Mouse (Mus musculus) stomach, embryonic 16.5 days (tissue): Measurements from ENCODE around the gene Smad5. TPM values are rescaled to one million over a fixed set of nuclear protein-coding genes. Genes with fewer than 3 reads are reported as not detected.

Experiments used
- ATAC-seq: fragments of 200-750 bp; cut with Nextera tagmentation; 2 replicates; pipeline ENCODE4 v1.8.0; 2017; ENCODE audit warnings: moderate number of reproducible peaks, moderate TSS enrichment; ENCODE audit not compliant: insufficient read depth, low FRiP score
- H3K27ac ChIP-seq: fragments of 300-500 bp; sonication (generic); 2 replicates; pipeline ENCODE4 v1.5.1; 2014; ENCODE audit warnings: low read length
- H3K27me3 ChIP-seq: fragments of 300-500 bp; sonication (generic); 2 replicates; pipeline ENCODE4 v1.6.1; 2014; ENCODE audit warnings: low read length, control low read depth, mixed read lengths; ENCODE audit not compliant: control insufficient read depth, insufficient read depth
- H3K36me3 ChIP-seq: fragments of 300-500 bp; sonication (generic); 2 replicates; pipeline ENCODE4 v1.6.1; 2014; ENCODE audit warnings: low read length; ENCODE audit not compliant: control insufficient read depth, insufficient read depth
- H3K4me1 ChIP-seq: fragments of 300-500 bp; sonication (generic); 2 replicates; pipeline ENCODE4 v1.6.1; 2014; ENCODE audit warnings: low read length, control low read depth, mixed read lengths; ENCODE audit not compliant: control insufficient read depth, insufficient read depth
- H3K4me2 ChIP-seq: fragments of 300-500 bp; sonication (generic); 2 replicates; pipeline ENCODE4 v1.6.1; 2014; ENCODE audit warnings: low read depth, low read length, mixed read lengths
- H3K4me3 ChIP-seq: fragments of 300-500 bp; sonication (generic); replicated peaks from 2 replicates; pipeline ENCODE4 v1.5.1; 2014; ENCODE audit warnings: mild to moderate bottlenecking, low read length
- H3K9ac ChIP-seq: fragments of 300-500 bp; sonication (generic); 2 replicates; pipeline ENCODE4 v1.6.1; 2014; ENCODE audit warnings: low read length
- H3K9me3 ChIP-seq: fragments of 300-500 bp; sonication (generic); replicated peaks from 2 replicates; pipeline ENCODE4 v1.6.1; 2016; ENCODE audit warnings: low read length, control low read depth; ENCODE audit not compliant: control insufficient read depth
- WGBS: fragments of 180-500 bp; shearing (Covaris S2); extraction: QIAGEN DNeasy Blood & Tissue Kit; methylation state at CpG from one replicate; pipeline ENCODE4 v1.1.7; 2014; 5-methylcytosine and 5-hydroxymethylcytosine counted together
- polyA plus RNA-seq: library from polyadenylated mRNA; unstranded; fragments of >200 nt; fragmentation: Nextera tagmentation; extraction: Ambion mirVana; gene quantifications from 2 replicates; pipeline ENCODE4 v1.2.1, GENCODE M21; 2015

Smad5 gene
- polyA plus RNA-seq, 1 experiment from 2014 or later = 27.8 TPM

GRCm38 (mm10) chr13:56697171-56697570, 5.6 kb upstream of the Smad5 start:
- peaks cover 22% of the 10 kb centered on the region for H3K4me1 ChIP-seq
- H3K27me3 ChIP-seq = no peaks in the 10 kb centered on the region
- H3K4me2 ChIP-seq = no peak overlapping the region
- H3K27ac ChIP-seq = no peak overlapping the region
- WGBS = 85% methylated on average over 2 of the region's 2 CpGs
- H3K9ac ChIP-seq = no peak overlapping the region
- no peak overlapping the region for H3K4me3 ChIP-seq
- no peaks in the 10 kb centered on the region for H3K36me3 ChIP-seq
- no peaks in the 10 kb centered on the region for H3K9me3 ChIP-seq
- no peak for ATAC-seq

DNA sequence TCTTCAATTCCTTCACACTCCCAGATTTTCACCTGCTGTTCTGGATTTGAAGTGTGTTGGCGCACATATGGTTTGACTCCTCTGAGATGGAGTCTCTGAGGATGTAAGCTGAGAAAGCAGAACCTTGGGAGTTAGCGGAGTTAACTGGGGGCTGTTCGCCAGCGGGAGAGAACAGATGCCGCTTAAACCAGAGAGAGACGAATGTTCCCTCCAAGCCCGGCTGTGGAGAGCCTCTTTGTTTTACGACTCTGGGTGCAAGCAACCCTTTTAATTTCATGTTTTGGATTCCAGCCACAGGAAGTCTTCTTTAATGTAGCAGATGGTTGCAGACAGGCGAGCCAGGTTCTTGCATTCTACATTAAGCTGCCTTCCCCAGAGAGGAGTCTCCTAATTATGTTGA, 4.4 kb upstream of the Smad5 start:
- Histone ChIP-seq H3K36me3 (no peaks in the 10 kb centered on the region), H3K4me3 (no peak overlapping the region), H3K4me1 (peaks cover 27% of the 10 kb centered on the region), H3K9me3 (no peaks in the 10 kb centered on the region), H3K27ac (peak overlapping the region; percentile 42; the same call in 1 of the 2 replicates), H3K4me2 (no peak overlapping the region), H3K27me3 (no peaks in the 10 kb centered on the region), H3K9ac (no peak overlapping the region)
- ATAC-seq = 0 out of 2 replicates have a peak, but pooled peaks have one; percentile 27
- WGBS = 21% methylated on average over 9 of the region's 9 CpGs

- no peaks in the 10 kb centered on the region for H3K27me3 ChIP-seq
- no peak overlapping the region for H3K4me2 ChIP-seq
- H3K27ac ChIP-seq = no peak overlapping the region
- no peak overlapping the region for H3K9ac ChIP-seq
- 89% methylated on average over 2 of the region's 2 CpGs for WGBS
- no peak for ATAC-seq
- H3K36me3 ChIP-seq = no peaks in the 10 kb centered on the region
- H3K4me1 ChIP-seq = peaks cover 31% of the 10 kb centered on the region
- H3K4me3 ChIP-seq = no peak overlapping the region
- no peaks in the 10 kb centered on the region for H3K9me3 ChIP-seq
Measured at GRCm38 (mm10) chr13:56699370-56699769, 3.4 kb upstream of the Smad5 start.

GRCm38 (mm10) chr13:56700981-56701380, 1.8 kb upstream of the Smad5 start:
- H3K4me3 ChIP-seq = no peak overlapping the region

DNA sequence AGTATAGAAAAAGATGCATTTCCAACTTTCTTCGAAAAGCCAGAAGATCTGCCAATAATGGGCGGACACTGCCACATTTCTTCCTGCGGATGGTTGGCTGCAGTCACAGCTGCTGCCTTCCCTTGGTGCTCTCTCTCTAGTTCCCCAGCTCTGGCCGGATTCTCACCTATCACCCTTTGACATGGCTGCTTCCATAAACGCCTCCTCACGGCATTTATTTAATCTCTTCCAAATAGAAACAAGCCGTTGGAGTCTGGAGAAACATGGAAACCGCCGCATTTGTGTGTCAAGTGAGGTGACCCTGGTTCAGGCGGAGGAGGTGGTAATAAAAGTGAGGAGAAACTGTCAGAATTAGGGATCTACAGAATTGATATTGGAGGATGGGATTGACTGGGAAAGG, 886 bp upstream of the Smad5 start:
- no peak for ATAC-seq
- no peaks in the 10 kb centered on the region for H3K9me3 ChIP-seq
- H3K27ac ChIP-seq = no peak overlapping the region
- H3K4me3 ChIP-seq = no peak overlapping the region
- H3K9ac ChIP-seq = no peak overlapping the region; the same call in 1 of the 2 replicates
- H3K27me3 ChIP-seq = no peaks in the 10 kb centered on the region
- no peaks in the 10 kb centered on the region for H3K36me3 ChIP-seq
- no peak overlapping the region for H3K4me2 ChIP-seq
- H3K4me1 ChIP-seq = peaks cover 42% of the 10 kb centered on the region
- 57% methylated on average over 10 of the region's 10 CpGs for WGBS

More at GRCm38 (mm10) chr13:56700981-56701380, 1.8 kb upstream of the Smad5 start:
- no peak overlapping the region for H3K4me2 ChIP-seq
- no peak for ATAC-seq
- H3K27me3 ChIP-seq = no peaks in the 10 kb centered on the region
- no peaks in the 10 kb centered on the region for H3K36me3 ChIP-seq
- no peak overlapping the region for H3K9ac ChIP-seq
- H3K9me3 ChIP-seq = no peaks in the 10 kb centered on the region
- peaks cover 41% of the 10 kb centered on the region for H3K4me1 ChIP-seq
- no peak overlapping the region for H3K27ac ChIP-seq
- WGBS = 74% methylated on average over 1 of the region's 1 CpGs

- Histone ChIP-seq H3K4me2 (peak overlapping the region; percentile 80), H3K9ac (peak overlapping the region; percentile 99)
- under 1% methylated on average over 62 of the region's 80 CpGs for WGBS
Measured at GRCm38 (mm10) chr13:56703222-56703870, 536 bp downstream of the Smad5 start.

GRCm38 (mm10) chr13:56703871-56704321, 1.1 kb downstream of the Smad5 start:
- Histone ChIP-seq H3K4me2 (peak overlapping the region; percentile 80), H3K4me3 (peak overlapping the region; percentile 64), H3K4me1 (peaks cover 35% of the 10 kb centered on the region), H3K27me3 (no peaks in the 10 kb centered on the region), H3K27ac (peak overlapping the region; percentile 99), H3K36me3 (no peaks in the 10 kb centered on the region), H3K9ac (peak overlapping the region; percentile 99), H3K9me3 (no peaks in the 10 kb centered on the region)
- ATAC-seq = peak; percentile 11
- under 1% methylated on average over 11 of the region's 11 CpGs for WGBS

More at GRCm38 (mm10) chr13:56703222-56703870, 536 bp downstream of the Smad5 start:
- Histone ChIP-seq H3K4me1 (peaks cover 38% of the 10 kb centered on the region), H3K27me3 (no peaks in the 10 kb centered on the region), H3K36me3 (no peaks in the 10 kb centered on the region), H3K9me3 (no peaks in the 10 kb centered on the region), H3K27ac (peak overlapping the region; percentile 99), H3K4me3 (peak overlapping the region; percentile 64)
- ATAC-seq = peak; percentile 80

DNA sequence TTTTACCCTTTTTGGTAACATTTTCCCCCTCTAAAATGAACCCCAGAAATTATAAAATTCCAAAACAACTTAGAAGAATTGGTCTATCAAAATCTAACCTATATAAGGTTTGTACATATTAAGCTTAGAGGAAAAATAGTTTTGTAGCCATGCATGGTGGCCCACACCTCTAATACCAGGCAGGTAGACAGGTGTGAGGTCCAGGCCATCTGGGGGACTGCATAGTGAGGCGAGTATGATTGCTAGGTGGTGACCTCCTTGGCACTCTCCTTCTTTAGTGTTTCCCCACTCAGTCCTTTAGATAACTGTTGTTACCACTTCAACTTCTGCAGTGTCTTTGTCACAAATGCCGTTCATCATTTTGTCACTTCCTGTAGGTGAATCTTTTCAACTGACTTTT, 1.8 kb downstream of the Smad5 start:
- Histone ChIP-seq H3K4me1 (peaks cover 39% of the 10 kb centered on the region), H3K36me3 (no peaks in the 10 kb centered on the region), H3K4me2 (peak overlapping the region; percentile 80), H3K9ac (peak overlapping the region; percentile 99; the same call in 1 of the 2 replicates), H3K27ac (peak overlapping the region; percentile 99; the same call in 1 of the 2 replicates), H3K4me3 (peak overlapping the region; percentile 64), H3K9me3 (no peaks in the 10 kb centered on the region), H3K27me3 (no peaks in the 10 kb centered on the region)
- WGBS = 48% methylated on average over 2 of the region's 2 CpGs
- no peak for ATAC-seq

DNA sequence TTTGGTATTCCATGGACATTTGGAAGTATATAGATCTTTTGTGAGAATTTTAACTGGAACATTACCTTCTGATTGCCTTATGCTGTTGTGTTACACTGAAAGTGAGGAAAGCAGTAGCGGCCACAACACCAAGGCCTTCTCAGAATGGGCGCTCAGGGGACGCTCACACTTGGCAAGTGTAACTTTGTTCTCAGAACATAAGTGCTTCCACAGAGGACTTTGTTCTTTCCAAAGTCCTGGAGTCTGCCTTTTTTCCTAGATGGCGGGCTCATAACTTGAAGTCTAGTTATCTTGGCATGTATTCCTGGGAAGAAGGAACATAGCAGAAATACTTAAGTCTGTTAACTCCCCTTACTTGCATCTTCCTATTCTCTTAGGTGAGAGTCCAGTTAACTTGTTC, 4.3 kb downstream of the Smad5 start:
- Histone ChIP-seq H3K4me2 (no peak overlapping the region), H3K27me3 (no peaks in the 10 kb centered on the region), H3K9me3 (no peaks in the 10 kb centered on the region), H3K36me3 (peaks cover under 1% of the 10 kb centered on the region; the same call in 1 of the 2 replicates), H3K27ac (no peak overlapping the region), H3K4me1 (peaks cover 43% of the 10 kb centered on the region), H3K9ac (no peak overlapping the region), H3K4me3 (no peak overlapping the region)
- 88% methylated on average over 4 of the region's 4 CpGs for WGBS
- no peak for ATAC-seq
